Mouse (Mus musculus): Measurements from ENCODE around the gene Anxa8. TPM values are rescaled to one million over a fixed set of nuclear protein-coding genes. Genes with fewer than 3 reads are reported as not detected.

Gene Anxa8
- polyA plus RNA-seq, 1 experiment from 2014 or later = 2.4 TPM

GRCm38 (mm10) chr14:34077222-34077621 lies 8.6 kb upstream of the Anxa8 start:
- no peaks in the 10 kb centered on the region for H3K27me3 ChIP-seq (ENCODE audit: insufficient read depth, low read length)
- no peak overlapping the region for H3K9ac ChIP-seq
- DNase-seq = no peak
- H3K4me2 ChIP-seq = no peak overlapping the region
- 67% methylated on average over 5 of the region's 5 CpGs for WGBS
- H3K36me3 ChIP-seq (ENCODE audit: insufficient read depth) = no peaks in the 10 kb centered on the region
- no peaks in the 10 kb centered on the region for H3K9me3 ChIP-seq (ENCODE audit: low read depth, low read length)
- H3K4me3 ChIP-seq (ENCODE audit: low read depth, low read length) = no peak overlapping the region
- ATAC-seq (ENCODE audit: insufficient read depth) = no peak
- H3K27ac ChIP-seq (ENCODE audit: low read depth) = no peak overlapping the region
- no peaks in the 10 kb centered on the region for H3K4me1 ChIP-seq (ENCODE audit: insufficient read depth)
- TF ChIP-seq CTCF (IDR thresholded peaks at IDR 0.05; ENCODE audit: low read depth) = no peak; the same call in 1 of the 2 replicates

- no peaks in the 10 kb centered on the region for H3K4me1 ChIP-seq (ENCODE audit: insufficient read depth)
- no peak overlapping the region for H3K9ac ChIP-seq
- no peaks in the 10 kb centered on the region for H3K9me3 ChIP-seq (ENCODE audit: low read depth, low read length)
- H3K4me3 ChIP-seq (ENCODE audit: low read depth, low read length) = no peak overlapping the region
- 71% methylated on average over 4 of the region's 4 CpGs for WGBS
- DNase-seq (no peak), ATAC-seq (ENCODE audit: insufficient read depth) (no peak)
- TF ChIP-seq CTCF (IDR thresholded peaks at IDR 0.05; ENCODE audit: low read depth) = no peak
- no peak overlapping the region for H3K4me2 ChIP-seq
- H3K27ac ChIP-seq (ENCODE audit: low read depth) = no peak overlapping the region
- H3K27me3 ChIP-seq (ENCODE audit: insufficient read depth, low read length) = no peaks in the 10 kb centered on the region
- H3K36me3 ChIP-seq (ENCODE audit: insufficient read depth) = no peaks in the 10 kb centered on the region
Measured at GRCm38 (mm10) chr14:34078293-34078692, 7.5 kb upstream of the Anxa8 start.

- peak; percentile 94 for TF ChIP-seq CTCF (IDR thresholded peaks at IDR 0.05; ENCODE audit: low read depth)
- H3K27ac ChIP-seq (ENCODE audit: low read depth) = no peak overlapping the region
- no peaks in the 10 kb centered on the region for H3K9me3 ChIP-seq (ENCODE audit: low read depth, low read length)
- H3K4me1 ChIP-seq (ENCODE audit: insufficient read depth) = no peaks in the 10 kb centered on the region
- H3K27me3 ChIP-seq (ENCODE audit: insufficient read depth, low read length) = no peaks in the 10 kb centered on the region
- no peak overlapping the region for H3K4me2 ChIP-seq
- H3K4me3 ChIP-seq (ENCODE audit: low read depth, low read length) = no peak overlapping the region
- WGBS = 9% methylated on average over 11 of the region's 11 CpGs
- DNase-seq = peak; percentile 95
- no peaks in the 10 kb centered on the region for H3K36me3 ChIP-seq (ENCODE audit: insufficient read depth)
- ATAC-seq (ENCODE audit: insufficient read depth) = peak; percentile 77
- H3K9ac ChIP-seq = no peak overlapping the region
Measured at GRCm38 (mm10) chr14:34080321-34080997, 5.3 kb upstream of the Anxa8 start.

- no peak overlapping the region for H3K4me2 ChIP-seq
- no peaks in the 10 kb centered on the region for H3K36me3 ChIP-seq (ENCODE audit: insufficient read depth)
- DNase-seq (no peak), ATAC-seq (ENCODE audit: insufficient read depth) (no peak)
- H3K27ac ChIP-seq (ENCODE audit: low read depth) = no peak overlapping the region
- no peaks in the 10 kb centered on the region for H3K27me3 ChIP-seq (ENCODE audit: insufficient read depth, low read length)
- H3K4me1 ChIP-seq (ENCODE audit: insufficient read depth) = no peaks in the 10 kb centered on the region
- H3K9ac ChIP-seq = no peak overlapping the region
- WGBS = 53% methylated on average over 4 of the region's 4 CpGs
- no peaks in the 10 kb centered on the region for H3K9me3 ChIP-seq (ENCODE audit: low read depth, low read length)
- no peak for TF ChIP-seq CTCF (IDR thresholded peaks at IDR 0.05; ENCODE audit: low read depth)
- H3K4me3 ChIP-seq (ENCODE audit: low read depth, low read length) = no peak overlapping the region
Measured at GRCm38 (mm10) chr14:34086806-34087205, 1.0 kb downstream of the Anxa8 start.

GRCm38 (mm10) chr14:34087856-34088398 lies 2.1 kb downstream of the Anxa8 start:
- Histone ChIP-seq H3K9ac (no peak overlapping the region), H3K9me3 (ENCODE audit: low read depth, low read length) (no peaks in the 10 kb centered on the region), H3K4me2 (no peak overlapping the region), H3K36me3 (ENCODE audit: insufficient read depth) (no peaks in the 10 kb centered on the region), H3K4me1 (ENCODE audit: insufficient read depth) (no peaks in the 10 kb centered on the region), H3K4me3 (ENCODE audit: low read depth, low read length) (no peak overlapping the region), H3K27me3 (ENCODE audit: insufficient read depth, low read length) (no peaks in the 10 kb centered on the region), H3K27ac (ENCODE audit: low read depth) (no peak overlapping the region)
- no peak for TF ChIP-seq CTCF (IDR thresholded peaks at IDR 0.05; ENCODE audit: low read depth)
- ATAC-seq (ENCODE audit: insufficient read depth) (no peak), DNase-seq (no peak)
- WGBS = 59% methylated on average over 2 of the region's 2 CpGs

- Histone ChIP-seq H3K9me3 (ENCODE audit: low read depth, low read length) (no peaks in the 10 kb centered on the region), H3K4me2 (no peak overlapping the region), H3K9ac (no peak overlapping the region), H3K27me3 (ENCODE audit: insufficient read depth, low read length) (no peaks in the 10 kb centered on the region), H3K36me3 (ENCODE audit: insufficient read depth) (no peaks in the 10 kb centered on the region), H3K4me1 (ENCODE audit: insufficient read depth) (no peaks in the 10 kb centered on the region), H3K4me3 (ENCODE audit: low read depth, low read length) (no peak overlapping the region), H3K27ac (ENCODE audit: low read depth) (no peak overlapping the region)
- 70% methylated on average over 8 of the region's 8 CpGs for WGBS
- DNase-seq (no peak), ATAC-seq (ENCODE audit: insufficient read depth) (no peak)
- no peak for TF ChIP-seq CTCF (IDR thresholded peaks at IDR 0.05; ENCODE audit: low read depth)
Measured at GRCm38 (mm10) chr14:34089796-34090195, 4.0 kb downstream of the Anxa8 start.

GRCm38 (mm10) chr14:34091475-34091874 lies 5.7 kb downstream of the Anxa8 start:
- Histone ChIP-seq H3K4me1 (ENCODE audit: insufficient read depth) (no peaks in the 10 kb centered on the region), H3K4me2 (no peak overlapping the region), H3K27me3 (ENCODE audit: insufficient read depth, low read length) (no peaks in the 10 kb centered on the region), H3K9ac (no peak overlapping the region), H3K9me3 (ENCODE audit: low read depth, low read length) (no peaks in the 10 kb centered on the region), H3K36me3 (ENCODE audit: insufficient read depth) (no peaks in the 10 kb centered on the region), H3K27ac (ENCODE audit: low read depth) (no peak overlapping the region), H3K4me3 (ENCODE audit: low read depth, low read length) (no peak overlapping the region)
- no peak for DNase-seq
- no peak for TF ChIP-seq CTCF (IDR thresholded peaks at IDR 0.05; ENCODE audit: low read depth)
- ATAC-seq (ENCODE audit: insufficient read depth) = no peak
- WGBS = 74% methylated on average over 5 of the region's 5 CpGs
